18 mouse cellular contexts compared by ENCODE assay signal in genomic region chr13:79453227-79453626, GRCm38 (mm10).
DNase-seq lines count a peak whose midpoint lies in the region; ATAC-seq and TF ChIP-seq lines count a peak whose summit lies in the region.
"Had no signal": no experiment of that assay in that cellular context is flagged by ENCODE, and none has a peak within 500 bp of the region (broad histone marks: within the 10 kb centered on the region; RNA-seq: fewer than 3 reads in every experiment).

No protein-coding gene starts in this region.

- no peaks in the 10 kb centered on the region for H3K4me1 ChIP-seq in heart, postnatal 0 days (ENCODE audit: control insufficient read depth, insufficient read depth)
- H3K4me1 ChIP-seq in heart, embryonic 12.5 days (replicated peaks): no peaks in the 10 kb centered on the region
- no peaks in the 10 kb centered on the region for H3K4me1 ChIP-seq in lung, postnatal 0 days (ENCODE audit: insufficient read depth, low read depth, low read length)
- no peaks in the 10 kb centered on the region for H3K4me1 ChIP-seq in liver, postnatal 0 days (ENCODE audit: insufficient read depth)
- H3K4me1 ChIP-seq: limb, embryonic 15.5 days; midbrain, embryonic 12.5 days had no signal

- WGBS in heart, postnatal 0 days: 60% methylated on average over 1 of the region's 1 CpGs
- 55% methylated on average over 1 of the region's 1 CpGs for WGBS in heart, embryonic 12.5 days
- 60% methylated on average over 1 of the region's 1 CpGs for WGBS in lung, postnatal 0 days
- WGBS in liver, postnatal 0 days (ENCODE audit: insufficient replicate concordance): 51% methylated on average over 1 of the region's 1 CpGs

- H3K4me2 ChIP-seq in heart, postnatal 0 days (ENCODE audit: low read depth, low read length): no peak overlapping the region
- no peak overlapping the region for H3K4me2 ChIP-seq in heart, embryonic 12.5 days
- no peak overlapping the region for H3K4me2 ChIP-seq in lung, postnatal 0 days (replicated peaks; ENCODE audit: low read depth, low read length)
- no peak overlapping the region for H3K4me2 ChIP-seq in liver, postnatal 0 days (ENCODE audit: low read depth, low read length)
- H3K4me2 ChIP-seq: limb, embryonic 15.5 days; midbrain, embryonic 12.5 days had no signal

- H3K9me3 ChIP-seq in heart, postnatal 0 days (replicated peaks; ENCODE audit: control insufficient read depth, low read length): no peaks in the 10 kb centered on the region
- H3K9me3 ChIP-seq in heart, embryonic 12.5 days (replicated peaks): no peaks in the 10 kb centered on the region
- H3K9me3 ChIP-seq in lung, postnatal 0 days (ENCODE audit: low read length): no peaks in the 10 kb centered on the region
- no peaks in the 10 kb centered on the region for H3K9me3 ChIP-seq in liver, postnatal 0 days (ENCODE audit: low read length)
- H3K9me3 ChIP-seq: limb, embryonic 15.5 days; midbrain, embryonic 12.5 days had no signal

- DNase-seq in heart, postnatal 0 days (ENCODE audit: low spot score): no peak
- DNase-seq in lung, postnatal 0 days (ENCODE audit: low spot score): no peak
- no peak for DNase-seq in lung, adult 18-20 months
- peak; percentile 47 for DNase-seq in MEL-GATA-1-ER (ENCODE audit: extremely low read depth, low read depth)
- peak; percentile 12 for DNase-seq in retina, embryonic 14.5 days (ENCODE audit: low spot score)
- DNase-seq in testis, postnatal 14 days (ENCODE audit: low spot score): no peak
- DNase-seq in liver, postnatal 0 days: no peak
- DNase-seq: cerebellum, adult 11 months; heart, adult 11 months; heart, postnatal 14 days; kidney, postnatal 4 days; thymus, postnatal 4 days had no signal

- TF ChIP-seq CTCF in heart, postnatal 0 days (IDR thresholded peaks at IDR 0.05; ENCODE audit: low read depth): peak; percentile 23; the same call in 1 of the 2 replicates
- TF ChIP-seq CTCF in lung, postnatal 0 days (IDR thresholded peaks at IDR 0.05): 0 out of 2 replicates have a peak, but pooled peaks have one; percentile 14
- TF ChIP-seq CTCF in liver, postnatal 0 days (IDR thresholded peaks at IDR 0.05; ENCODE audit: low read depth): no peak

- H3K9ac ChIP-seq in heart, postnatal 0 days (replicated peaks; ENCODE audit: low read depth, low read length): no peak overlapping the region
- no peak overlapping the region for H3K9ac ChIP-seq in heart, embryonic 12.5 days
- H3K9ac ChIP-seq in lung, postnatal 0 days (replicated peaks; ENCODE audit: low read depth): no peak overlapping the region
- no peak overlapping the region for H3K9ac ChIP-seq in liver, postnatal 0 days (replicated peaks)
- H3K9ac ChIP-seq: limb, embryonic 15.5 days; midbrain, embryonic 12.5 days had no signal

- no peak for ATAC-seq in heart, postnatal 0 days (ENCODE audit: insufficient read depth, low read depth)
- no peak for ATAC-seq in heart, embryonic 12.5 days (ENCODE audit: insufficient number of reproducible peaks, low FRiP score)
- no peak for ATAC-seq in lung, postnatal 0 days
- no peak for ATAC-seq in liver, postnatal 0 days
- ATAC-seq: activated CD4-positive, CD25-positive, alpha-beta regulatory T cell, adult 4 months; intestine, embryonic 16.5 days had no signal

- no peaks in the 10 kb centered on the region for H3K27me3 ChIP-seq in heart, postnatal 0 days (ENCODE audit: control insufficient read depth, insufficient read depth, low read length)
- H3K27me3 ChIP-seq in heart, embryonic 12.5 days (replicated peaks): no peaks in the 10 kb centered on the region
- H3K27me3 ChIP-seq in lung, postnatal 0 days (replicated peaks; ENCODE audit: insufficient read depth, low read length): no peaks in the 10 kb centered on the region
- no peaks in the 10 kb centered on the region for H3K27me3 ChIP-seq in liver, postnatal 0 days (ENCODE audit: insufficient read depth, low read length)
- H3K27me3 ChIP-seq: limb, embryonic 15.5 days; midbrain, embryonic 12.5 days had no signal

- H3K4me3 ChIP-seq in heart, postnatal 0 days (ENCODE audit: low read depth, low read length): no peak overlapping the region
- H3K4me3 ChIP-seq in heart, embryonic 12.5 days: no peak overlapping the region
- H3K4me3 ChIP-seq in lung, postnatal 0 days (ENCODE audit: low read depth, low read length): no peak overlapping the region
- H3K4me3 ChIP-seq in liver, postnatal 0 days (ENCODE audit: low read depth, low read length): no peak overlapping the region
- H3K4me3 ChIP-seq: erythroblast, embryonic 14.5 days; limb, embryonic 15.5 days; midbrain, embryonic 12.5 days had no signal

- no peak for TF ChIP-seq EP300 in heart, postnatal 0 days (IDR thresholded peaks at IDR 0.05; ENCODE audit: low read depth)
- no peak for TF ChIP-seq EP300 in lung, postnatal 0 days (IDR thresholded peaks at IDR 0.05)
- no peak for TF ChIP-seq EP300 in liver, postnatal 0 days (IDR thresholded peaks at IDR 0.05; ENCODE audit: low read depth)

- H3K27ac ChIP-seq in heart, postnatal 0 days (ENCODE audit: low read depth): no peak overlapping the region
- no peak overlapping the region for H3K27ac ChIP-seq in heart, embryonic 12.5 days (ENCODE audit: poor library complexity, severe bottlenecking)
- no peak overlapping the region for H3K27ac ChIP-seq in lung, postnatal 0 days (ENCODE audit: low read length)
- no peak overlapping the region for H3K27ac ChIP-seq in liver, postnatal 0 days (ENCODE audit: low read depth)
- H3K27ac ChIP-seq: limb, embryonic 15.5 days; midbrain, embryonic 12.5 days had no signal

- H3K36me3 ChIP-seq in heart, postnatal 0 days (replicated peaks; ENCODE audit: control insufficient read depth, insufficient read depth, low read length): no peaks in the 10 kb centered on the region
- H3K36me3 ChIP-seq in heart, embryonic 12.5 days: no peaks in the 10 kb centered on the region
- no peaks in the 10 kb centered on the region for H3K36me3 ChIP-seq in lung, postnatal 0 days (ENCODE audit: insufficient read depth, low read length)
- H3K36me3 ChIP-seq in liver, postnatal 0 days (replicated peaks; ENCODE audit: insufficient read depth, low read length): no peaks in the 10 kb centered on the region
- H3K36me3 ChIP-seq: limb, embryonic 15.5 days; midbrain, embryonic 12.5 days had no signal

Comparison
In these comparisons a context has a peak if more than half of its experiments do, and no peak if none do; other contexts are left out.
1. DNase-seq: peak in MEL-GATA-1-ER (single experiment) and retina, embryonic 14.5 days (single experiment); none in heart, postnatal 0 days (single experiment), lung, postnatal 0 days (single experiment), lung, adult 18-20 months (0 of 2), testis, postnatal 14 days (single experiment) and liver, postnatal 0 days (single experiment).